18 mouse cellular contexts compared by ENCODE assay signal in the genomic region with DNA sequence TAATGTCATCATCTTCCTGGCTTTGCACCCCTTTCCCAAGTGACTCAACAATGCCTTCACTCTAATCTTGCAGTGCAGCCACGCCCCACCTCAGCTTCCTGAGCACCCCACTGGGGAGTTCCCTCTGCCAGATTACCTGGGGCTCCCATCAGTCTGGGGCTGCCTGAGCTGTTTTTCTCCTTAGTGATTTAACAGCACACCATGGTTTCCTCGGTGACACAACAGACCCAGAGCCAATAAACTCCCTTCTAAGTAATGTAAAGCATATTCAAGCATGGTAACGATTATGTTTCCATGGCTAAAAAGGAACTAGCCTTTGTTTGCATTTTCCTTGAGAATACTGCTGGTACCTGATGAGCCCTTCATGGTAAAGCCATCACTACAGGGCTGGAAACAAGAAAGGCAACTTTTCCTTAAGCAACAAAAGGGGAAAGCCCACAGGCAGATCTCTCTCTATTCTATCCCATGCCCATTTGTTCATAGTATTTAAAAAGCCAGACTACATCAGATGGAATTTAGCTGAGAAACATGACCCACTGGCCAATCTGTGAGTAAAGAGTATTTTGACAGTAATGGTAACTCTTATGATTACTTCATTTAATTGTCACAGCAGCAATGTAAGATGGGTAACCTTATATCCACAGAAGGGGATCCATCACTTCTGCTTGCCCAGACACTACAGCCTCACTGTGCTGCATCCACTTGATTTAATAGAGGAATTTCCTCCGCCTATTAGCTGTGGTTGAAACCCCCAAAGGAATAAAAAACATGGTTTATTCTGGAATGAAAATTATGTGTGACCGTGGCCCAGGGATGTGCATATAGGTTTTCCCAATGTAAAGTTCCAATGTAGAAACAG.
DNase-seq lines count a peak whose midpoint lies in the region; ATAC-seq and TF ChIP-seq lines count a peak whose summit lies in the region.
"Had no signal": no experiment of that assay in that cellular context is flagged by ENCODE, and none has a peak within 500 bp of the region (broad histone marks: within the 10 kb centered on the region; RNA-seq: fewer than 3 reads in every experiment).

No protein-coding gene starts in this region.

- intact Hi-C loops in gastrocnemius, adult 2 months (cut with DNase I): no loop called here

- TF ChIP-seq CTCF in gastrocnemius, adult 2 months (IDR thresholded peaks at IDR 0.05): no peak

- H3K27ac ChIP-seq in heart, embryonic 16.5 days (ENCODE audit: low read length): peak overlapping the region; percentile 2; the same call in 1 of the 2 replicates
- H3K27ac ChIP-seq in heart, embryonic 11.5 days (ENCODE audit: low read depth, low read length): no peak overlapping the region
- H3K27ac ChIP-seq in embryonic facial prominence, embryonic 11.5 days (replicated peaks; ENCODE audit: low read depth, low read length): peak overlapping the region; percentile 42
- no peak overlapping the region for H3K27ac ChIP-seq in gastrocnemius, adult 2 months
- H3K27ac ChIP-seq in limb, embryonic 13.5 days: peak overlapping the region; percentile 75
- H3K27ac ChIP-seq: liver, embryonic 14.5 days; midbrain, embryonic 13.5 days had no signal

- DNase-seq in embryonic facial prominence, embryonic 11.5 days (ENCODE audit: low spot score): peak; percentile 82
- peak; percentile 43 for DNase-seq in gastrocnemius, adult 2 months
- no peak for DNase-seq in yolk sac, embryonic 10.5 days (ENCODE audit: low spot score)
- DNase-seq in left cerebral cortex, adult 11 months (ENCODE audit: low spot score): no peak
- no peak for DNase-seq in urinary bladder, postnatal 4 days (ENCODE audit: low spot score in 2 of 2)
- DNase-seq: cerebellum, adult 2 months; kidney, adult 8-10 months; lung, postnatal 14 days; right cerebral cortex, postnatal 14 days; thymus, adult 2 months had no signal

- no peak overlapping the region for H3K4me3 ChIP-seq in heart, embryonic 16.5 days (ENCODE audit: low read length)
- no peak overlapping the region for H3K4me3 ChIP-seq in heart, embryonic 11.5 days (ENCODE audit: low read depth, low read length)
- H3K4me3 ChIP-seq in embryonic facial prominence, embryonic 11.5 days (ENCODE audit: low read depth, low read length): no peak overlapping the region
- no peak overlapping the region for H3K4me3 ChIP-seq in gastrocnemius, adult 2 months
- no peak overlapping the region for H3K4me3 ChIP-seq in limb, embryonic 13.5 days
- H3K4me3 ChIP-seq: heart, embryonic 13.5 days; midbrain, embryonic 13.5 days had no signal

- H3K4me1 ChIP-seq in heart, embryonic 16.5 days (ENCODE audit: control insufficient read depth, insufficient read depth, low read length): peaks cover 2% of the 10 kb centered on the region; the same call in 1 of the 2 replicates
- H3K4me1 ChIP-seq in heart, embryonic 11.5 days (ENCODE audit: control insufficient read depth, insufficient read depth, low read length): no peaks in the 10 kb centered on the region; the same call in 1 of the 2 replicates
- no peaks in the 10 kb centered on the region for H3K4me1 ChIP-seq in embryonic facial prominence, embryonic 11.5 days (ENCODE audit: control insufficient read depth, insufficient read depth, low read length)
- peaks cover 22% of the 10 kb centered on the region for H3K4me1 ChIP-seq in limb, embryonic 13.5 days

- H3K36me3 ChIP-seq in heart, embryonic 16.5 days (ENCODE audit: control insufficient read depth, insufficient read depth): no peaks in the 10 kb centered on the region
- no peaks in the 10 kb centered on the region for H3K36me3 ChIP-seq in heart, embryonic 11.5 days (ENCODE audit: control insufficient read depth, insufficient read depth, low read length)
- H3K36me3 ChIP-seq in embryonic facial prominence, embryonic 11.5 days (replicated peaks; ENCODE audit: control insufficient read depth, insufficient read depth, low read depth, low read length): no peaks in the 10 kb centered on the region
- H3K36me3 ChIP-seq in limb, embryonic 13.5 days: no peaks in the 10 kb centered on the region
- H3K36me3 ChIP-seq: heart, embryonic 13.5 days; midbrain, embryonic 13.5 days had no signal

- H3K4me2 ChIP-seq in heart, embryonic 16.5 days (ENCODE audit: low read depth, low read length): no peak overlapping the region
- H3K4me2 ChIP-seq in heart, embryonic 11.5 days: no peak overlapping the region
- H3K4me2 ChIP-seq in embryonic facial prominence, embryonic 11.5 days (ENCODE audit: low read depth, low read length): no peak overlapping the region
- no peak overlapping the region for H3K4me2 ChIP-seq in limb, embryonic 13.5 days (replicated peaks)
- H3K4me2 ChIP-seq: heart, embryonic 13.5 days; midbrain, embryonic 13.5 days had no signal

- H3K9me3 ChIP-seq in heart, embryonic 16.5 days (replicated peaks; ENCODE audit: control insufficient read depth, low read length): no peaks in the 10 kb centered on the region
- H3K9me3 ChIP-seq in heart, embryonic 11.5 days (replicated peaks; ENCODE audit: control insufficient read depth, low read length): no peaks in the 10 kb centered on the region
- no peaks in the 10 kb centered on the region for H3K9me3 ChIP-seq in embryonic facial prominence, embryonic 11.5 days (replicated peaks; ENCODE audit: control insufficient read depth, low read length)
- H3K9me3 ChIP-seq in limb, embryonic 13.5 days: no peaks in the 10 kb centered on the region
- H3K9me3 ChIP-seq: heart, embryonic 13.5 days; midbrain, embryonic 13.5 days had no signal

- whole genome bisulfite sequencing in heart, embryonic 16.5 days: 48% methylated on average over 5 of the region's 5 CpGs
- 43% methylated on average over 5 of the region's 5 CpGs for WGBS in heart, embryonic 11.5 days (ENCODE audit: insufficient replicate concordance)
- WGBS in embryonic facial prominence, embryonic 11.5 days: 28% methylated on average over 5 of the region's 5 CpGs
- WGBS in limb, embryonic 13.5 days: 21% methylated on average over 5 of the region's 5 CpGs

- H3K27me3 ChIP-seq in heart, embryonic 16.5 days (ENCODE audit: control insufficient read depth, insufficient read depth, low read length): no peaks in the 10 kb centered on the region
- no peaks in the 10 kb centered on the region for H3K27me3 ChIP-seq in heart, embryonic 11.5 days (ENCODE audit: control insufficient read depth, insufficient read depth, low read length)
- H3K27me3 ChIP-seq in embryonic facial prominence, embryonic 11.5 days (ENCODE audit: control insufficient read depth, insufficient read depth, low read length): no peaks in the 10 kb centered on the region
- H3K27me3 ChIP-seq in limb, embryonic 13.5 days: no peaks in the 10 kb centered on the region
- H3K27me3 ChIP-seq: CH12.LX; heart, embryonic 13.5 days; midbrain, embryonic 13.5 days had no signal

- H3K9ac ChIP-seq in heart, embryonic 16.5 days (ENCODE audit: low read length): no peak overlapping the region
- no peak overlapping the region for H3K9ac ChIP-seq in heart, embryonic 11.5 days (ENCODE audit: low read depth, low read length)
- no peak overlapping the region for H3K9ac ChIP-seq in embryonic facial prominence, embryonic 11.5 days (replicated peaks; ENCODE audit: low read length)
- H3K9ac ChIP-seq in limb, embryonic 13.5 days: no peak overlapping the region
- H3K9ac ChIP-seq: heart, embryonic 13.5 days; liver, embryonic 14.5 days; midbrain, embryonic 13.5 days had no signal

- no peak for ATAC-seq in heart, embryonic 16.5 days (replicated peaks; ENCODE audit: extremely low read depth, insufficient read depth, low FRiP score)
- no peak for ATAC-seq in heart, embryonic 11.5 days (replicated peaks; ENCODE audit: insufficient number of reproducible peaks, low FRiP score, low TSS enrichment)
- ATAC-seq in embryonic facial prominence, embryonic 11.5 days (replicated peaks; ENCODE audit: insufficient number of reproducible peaks, low FRiP score, low TSS enrichment, low read depth): peak; percentile 79; the same call in 1 of the 2 replicates
- ATAC-seq in limb, embryonic 13.5 days (ENCODE audit: low FRiP score, low read depth): peak; percentile 92
- ATAC-seq: hindbrain, embryonic 16.5 days; midbrain, embryonic 13.5 days had no signal

Comparison
In these comparisons a context has a peak if more than half of its experiments do, and no peak if none do; other contexts are left out.
1. H3K27ac ChIP-seq: peak in heart, embryonic 16.5 days (single experiment), embryonic facial prominence, embryonic 11.5 days (single experiment) and limb, embryonic 13.5 days (single experiment); none in heart, embryonic 11.5 days (single experiment) and gastrocnemius, adult 2 months (single experiment).
2. ATAC-seq: peak in embryonic facial prominence, embryonic 11.5 days (single experiment) and limb, embryonic 13.5 days (single experiment); none in heart, embryonic 16.5 days (single experiment) and heart, embryonic 11.5 days (single experiment).
3. DNase-seq: peak in embryonic facial prominence, embryonic 11.5 days (single experiment) and gastrocnemius, adult 2 months (single experiment); none in yolk sac, embryonic 10.5 days (single experiment), left cerebral cortex, adult 11 months (single experiment) and urinary bladder, postnatal 4 days (0 of 2).